Mouse (Mus musculus): ENCODE results near the gene Themis. TPM values are rescaled to one million over a fixed set of nuclear protein-coding genes. Genes with fewer than 3 reads are reported as not detected.

The Themis gene
- polyA plus RNA-seq (2012; rRNA removed), result 0.07 and 0.22 TPM in 2 replicates

DNA sequence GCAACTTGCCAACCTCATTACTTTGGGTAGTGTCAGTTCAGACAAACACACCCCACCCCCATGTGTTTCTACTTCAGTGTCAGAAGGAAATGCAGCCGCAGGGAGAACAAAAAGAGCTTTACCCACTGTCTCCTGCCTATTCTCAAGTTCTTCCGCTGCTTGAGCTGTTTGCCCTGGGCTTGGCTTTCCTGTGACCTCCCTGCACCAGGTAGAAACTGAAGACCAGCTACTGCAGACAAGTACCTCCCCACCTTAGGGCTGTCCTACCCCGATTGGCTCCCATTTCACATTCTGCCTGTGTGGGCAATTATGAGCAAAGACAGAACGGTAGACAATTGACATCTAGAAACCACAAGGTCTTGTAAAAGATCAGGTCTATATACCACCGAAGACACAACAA, at the start of gene Themis:
Themis (plus strand) TSS at position 100 of the 400 bp plus-strand sequence.
- no peak for DNase-seq (ENCODE audit: low spot score)

DNA sequence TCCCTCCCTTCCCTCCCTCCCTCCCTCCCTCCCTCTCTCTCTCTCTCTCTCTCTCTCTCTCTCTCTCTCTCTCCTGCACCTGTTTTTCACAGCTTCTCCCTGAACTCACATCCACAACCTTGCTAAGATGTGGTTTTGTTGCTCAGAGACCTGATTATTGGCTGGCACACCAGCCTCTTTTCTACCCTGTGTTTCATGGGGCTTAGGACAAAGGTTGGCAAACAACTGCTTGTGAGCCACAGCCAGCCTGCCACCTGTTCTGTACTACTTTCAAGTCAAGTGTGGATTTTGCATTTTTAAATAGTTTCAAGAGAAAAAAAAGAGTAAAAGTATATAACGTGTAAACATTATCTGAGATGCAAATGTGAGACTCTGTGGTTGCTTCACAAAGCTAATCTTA, 48.7 kb upstream of the Themis start:
- no peak for DNase-seq (ENCODE audit: low spot score)

GRCm38 (mm10) chr10:28636096-28636495, 32.1 kb upstream of the Themis start:
- no peak for DNase-seq (ENCODE audit: low spot score)

GRCm38 (mm10) chr10:28641887-28642286, 26.3 kb upstream of the Themis start:
- DNase-seq (ENCODE audit: low spot score), result no peak

DNA sequence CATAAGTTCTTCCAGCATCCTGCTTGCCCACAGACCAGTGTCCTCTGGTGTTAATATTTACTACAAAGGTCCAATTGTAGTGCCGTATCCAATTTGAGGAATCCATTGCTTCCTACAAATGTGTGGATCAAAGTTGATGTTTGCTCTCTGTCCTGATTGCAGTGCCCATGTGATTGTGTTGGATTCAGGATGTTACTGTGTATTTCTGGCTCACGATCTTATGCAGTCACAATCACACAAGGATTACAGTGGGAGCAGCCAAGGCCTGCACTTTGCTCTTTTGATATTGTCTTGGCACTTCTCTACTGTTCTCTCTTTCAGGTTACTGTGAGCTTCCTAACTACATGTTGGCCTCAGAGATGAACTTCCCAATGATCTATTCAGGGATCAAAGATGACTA, 20.3 kb upstream of the Themis start:
- no peak for DNase-seq (ENCODE audit: low spot score)

DNA sequence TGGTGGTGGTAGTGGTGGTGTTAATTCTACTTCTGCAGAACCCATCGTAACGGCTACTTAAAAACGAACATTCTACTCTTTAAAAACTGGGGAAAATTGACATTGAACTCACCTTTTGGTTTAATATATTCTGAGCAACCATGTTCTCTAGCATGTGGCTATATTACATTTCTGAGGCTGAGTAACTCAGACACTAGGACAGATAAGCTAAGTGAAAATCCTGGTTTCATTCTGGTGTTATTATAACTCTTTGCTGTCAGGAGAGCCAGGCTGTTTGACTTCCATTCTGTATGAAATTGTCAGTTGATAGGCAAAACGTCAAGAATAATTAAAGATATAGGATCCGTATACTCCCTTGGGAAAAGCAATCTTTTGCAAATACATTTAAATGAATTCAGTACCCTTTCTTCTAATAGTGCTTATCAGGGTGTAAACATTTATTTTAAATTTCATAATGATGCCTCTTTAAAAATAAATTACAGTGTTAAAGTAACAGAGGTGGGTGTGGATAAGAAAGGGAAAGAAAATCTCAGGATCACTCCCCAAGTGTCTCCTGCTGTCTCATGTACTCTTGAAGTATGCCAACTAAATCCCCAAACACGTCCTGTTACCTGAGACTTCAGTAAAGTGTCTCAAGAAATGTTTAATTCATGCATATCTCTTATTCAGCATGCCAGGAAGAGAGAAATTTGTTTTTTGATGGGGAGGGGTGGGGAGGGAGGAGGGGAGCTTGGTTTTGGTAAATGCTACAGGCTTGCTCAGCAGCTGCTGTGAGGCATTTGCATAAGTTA, 18.9 kb upstream of the Themis start:
- no peak for DNase-seq (ENCODE audit: low spot score)

DNA sequence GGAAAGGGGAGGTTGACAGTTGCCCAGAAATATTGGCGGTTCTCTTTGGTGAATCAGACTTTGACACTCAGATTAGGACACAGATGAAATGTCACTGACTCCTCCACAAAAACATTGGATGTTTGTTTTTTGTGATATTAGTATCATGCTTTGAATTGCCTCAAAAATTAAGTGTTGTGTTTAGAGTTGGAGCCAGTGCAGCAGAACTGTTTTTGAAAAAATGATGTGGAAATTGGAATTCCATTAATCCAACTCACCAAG, 18.3 kb upstream of the Themis start:
- DNase-seq (ENCODE audit: low spot score), result no peak

GRCm38 (mm10) chr10:28651910-28652309, 16.2 kb upstream of the Themis start:
- no peak for DNase-seq (ENCODE audit: low spot score)

- no peak for DNase-seq (ENCODE audit: low spot score)
These were observed 13.4 kb upstream of the Themis start for GRCm38 (mm10) chr10:28654733-28655132.

GRCm38 (mm10) chr10:28665141-28665540, 3.0 kb upstream of the Themis start:
- DNase-seq (ENCODE audit: low spot score), result no peak

- no peak for DNase-seq (ENCODE audit: low spot score)
These were observed 5.8 kb downstream of the Themis start for GRCm38 (mm10) chr10:28673931-28674330.

GRCm38 (mm10) chr10:28675337-28675736, 7.2 kb downstream of the Themis start:
- DNase-seq (ENCODE audit: low spot score), result no peak

DNA sequence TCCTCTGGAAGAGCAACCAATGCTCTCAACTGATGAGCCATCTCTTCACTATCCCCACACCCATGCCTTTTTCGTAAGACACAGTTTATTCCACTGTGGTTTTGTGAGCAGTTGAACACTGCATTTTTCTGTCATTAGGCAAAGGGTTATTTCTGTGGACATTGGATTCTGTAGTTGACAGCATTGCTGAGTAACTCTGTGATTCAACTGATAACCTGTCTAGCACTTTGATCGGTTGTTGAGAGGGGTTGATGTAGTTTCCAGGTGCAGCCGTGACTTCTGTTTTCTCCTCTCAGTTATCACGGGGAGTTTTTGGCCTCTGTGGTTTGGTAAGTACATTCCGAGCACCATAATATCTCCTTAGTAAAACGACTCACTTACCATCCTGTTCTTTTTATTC, 26.8 kb downstream of the Themis start:
- no peak for DNase-seq (ENCODE audit: low spot score)

GRCm38 (mm10) chr10:28696032-28696431, 27.9 kb downstream of the Themis start:
- no peak for DNase-seq (ENCODE audit: low spot score)

- DNase-seq (ENCODE audit: low spot score), result no peak
These were observed 30.0 kb downstream of the Themis start for GRCm38 (mm10) chr10:28698175-28698574.

GRCm38 (mm10) chr10:28721828-28722227, 53.7 kb downstream of the Themis start:
- no peak for DNase-seq (ENCODE audit: low spot score)

DNA sequence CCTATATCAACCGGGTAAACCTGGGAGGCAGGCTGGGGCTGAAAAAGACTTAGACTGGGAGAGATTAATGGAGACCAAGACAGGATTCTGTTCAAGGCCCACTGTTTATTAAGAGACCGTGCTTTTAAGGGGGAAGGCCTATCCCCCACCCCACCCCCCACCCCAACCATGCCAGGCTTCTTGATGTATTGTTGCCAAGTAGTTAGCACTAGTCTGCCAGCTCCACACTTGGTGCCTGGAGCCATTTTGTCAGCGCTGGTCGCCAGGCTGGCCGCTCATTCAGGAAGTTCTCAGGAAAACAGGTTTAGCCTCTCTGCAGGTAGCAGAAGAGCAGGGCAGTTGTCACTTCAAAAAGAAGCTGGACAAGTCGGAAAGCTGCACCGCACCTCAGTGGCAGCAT, 55.1 kb downstream of the Themis start:
- no peak for DNase-seq (ENCODE audit: low spot score)

- no peak for DNase-seq (ENCODE audit: low spot score)
These were observed 62.0 kb downstream of the Themis start for GRCm38 (mm10) chr10:28730122-28730521.

DNA sequence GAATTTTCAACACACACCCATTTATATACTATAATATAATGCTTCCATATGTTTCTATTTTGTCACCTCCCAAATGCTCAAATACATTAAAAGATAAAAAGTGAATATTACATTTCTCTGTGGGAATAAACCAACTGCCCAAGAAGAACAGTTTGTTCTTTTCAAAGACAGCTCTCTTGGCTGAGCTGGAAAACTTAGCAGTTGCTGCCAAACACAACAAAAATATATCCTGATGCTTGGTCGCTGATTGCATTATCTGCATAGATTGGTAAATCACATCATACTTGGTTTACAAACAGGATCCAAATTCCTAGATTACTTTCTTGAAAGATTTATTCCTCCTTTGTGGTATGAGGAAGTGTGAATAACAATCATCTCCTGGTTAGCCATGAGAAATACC, 69.8 kb downstream of the Themis start:
- DNase-seq (ENCODE audit: low spot score), result no peak

- no peak for DNase-seq (ENCODE audit: low spot score)
These were observed 78.3 kb downstream of the Themis start for GRCm38 (mm10) chr10:28746426-28746825.

DNA sequence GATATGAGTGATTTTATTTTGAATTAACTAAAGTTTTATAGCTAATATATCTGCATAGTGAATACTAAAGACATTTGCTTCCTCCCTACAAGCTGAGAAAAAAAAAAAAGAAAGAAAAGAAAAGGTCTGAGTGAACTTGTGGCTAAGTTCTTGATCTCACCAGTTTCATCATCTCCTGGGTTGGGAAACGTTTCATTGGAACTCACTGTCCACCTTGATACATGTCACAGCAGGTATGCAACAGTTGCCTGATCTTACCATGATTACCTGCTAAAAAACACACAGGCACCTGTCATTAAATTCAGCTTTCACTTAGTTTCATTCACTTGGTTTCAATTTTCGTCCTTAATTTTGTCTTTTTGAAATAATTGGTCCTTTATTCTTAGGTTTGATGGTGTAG, 85.2 kb downstream of the Themis start:
- DNase-seq (ENCODE audit: low spot score), result no peak

DNA sequence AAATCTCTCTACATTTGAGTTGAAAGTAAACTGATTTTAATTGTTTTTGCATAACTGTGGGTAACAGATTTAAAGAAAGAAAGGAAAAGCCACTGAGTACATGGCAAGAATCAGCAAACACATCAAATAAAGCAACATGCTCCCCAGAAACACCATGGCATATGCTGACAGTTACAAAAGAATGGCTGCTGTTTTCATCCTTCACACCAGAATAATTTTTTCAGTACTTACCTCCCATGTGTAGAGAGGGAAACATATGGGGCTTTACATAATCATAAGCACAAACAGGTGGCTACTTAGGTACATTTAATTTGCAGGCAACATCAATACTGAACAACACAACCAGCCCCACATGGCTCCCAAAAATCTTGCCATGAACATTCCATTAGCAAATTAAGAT, 86.8 kb downstream of the Themis start:
- no peak for DNase-seq (ENCODE audit: low spot score)

GRCm38 (mm10) chr10:28776777-28777402, 108.7 kb downstream of the Themis start:
- no peak for DNase-seq (ENCODE audit: low spot score)

DNA sequence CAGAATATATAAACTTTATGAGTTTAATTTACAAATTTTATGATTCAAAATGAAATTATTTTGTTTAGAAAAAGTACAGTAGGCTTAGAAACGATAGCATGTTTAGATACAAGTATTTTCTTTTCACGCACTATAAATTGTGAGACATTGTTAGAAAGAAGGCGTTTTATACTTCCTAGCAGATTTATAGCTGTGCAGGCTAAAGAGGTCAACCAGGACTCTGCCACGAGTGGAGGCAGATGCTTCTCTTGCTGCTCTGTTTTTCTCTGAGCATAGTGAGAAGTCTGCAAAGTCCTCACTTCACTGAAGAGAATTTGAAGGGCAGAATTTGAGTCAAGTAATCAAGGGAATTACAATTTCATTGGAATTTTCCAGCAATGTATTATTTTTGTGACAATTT, 131.3 kb downstream of the Themis start:
- DNase-seq (ENCODE audit: low spot score), result no peak

Measured in urinary bladder, adult 2 months (tissue).